Mouse (Mus musculus) layer of hippocampus, adult 18-20 months (tissue): Measurements from ENCODE around the gene Ankrd53. TPM values are rescaled to one million over a fixed set of nuclear protein-coding genes. Genes with fewer than 3 reads are reported as not detected.

Experiments
- DNase-seq, 2 experiments: peaks; one replicate each; pipeline ENCODE4 v3.0.0; 2022; ENCODE audit warnings: low spot score in 2 of 2
- long read RNA-seq: library from polyadenylated mRNA; stranded (forward); transcript quantifications from one replicate; pipeline ENCODE4 v2.0.0, GENCODE M21; 2021
- total RNA-seq, 2 experiments: library from RNA; stranded (reverse); gene quantifications; 2 replicates each; pipeline ENCODE4 v1.2.3; 2021

The Ankrd53 gene
- not detected for total RNA-seq
- long read RNA-seq, result 0 reads

GRCm38 (mm10) chr6:83762344-83762743 is at the start of gene Ankrd53:
Gene Ankrd53, plus strand, starts transcription at chr6:83762644.
- no peak for DNase-seq

GRCm38 (mm10) chr6:83713271-83714136 is 48.9 kb upstream of the Ankrd53 start:
- DNase-seq, result no peak

GRCm38 (mm10) chr6:83714221-83715123 is 48.0 kb upstream of the Ankrd53 start:
- no peak for DNase-seq

- no peak for DNase-seq
Observed at GRCm38 (mm10) chr6:83715461-83716196, 46.8 kb upstream of the Ankrd53 start.

- no peak for DNase-seq
Observed at GRCm38 (mm10) chr6:83717026-83717425, 45.4 kb upstream of the Ankrd53 start.

GRCm38 (mm10) chr6:83722526-83722925 is 39.9 kb upstream of the Ankrd53 start:
- DNase-seq, result no peak

GRCm38 (mm10) chr6:83727178-83727577 is 35.3 kb upstream of the Ankrd53 start:
- DNase-seq, result no peak

GRCm38 (mm10) chr6:83728488-83728887 is 34.0 kb upstream of the Ankrd53 start:
- DNase-seq, result no peak

GRCm38 (mm10) chr6:83729350-83729970 is 33.0 kb upstream of the Ankrd53 start:
- peak; percentile 36 to 54 for DNase-seq

GRCm38 (mm10) chr6:83731128-83731527 is 31.3 kb upstream of the Ankrd53 start:
- peak in 1 of 2 experiments; percentile 47 for DNase-seq

GRCm38 (mm10) chr6:83737311-83737710 is 25.1 kb upstream of the Ankrd53 start:
- no peak for DNase-seq

GRCm38 (mm10) chr6:83738596-83738995 is 23.8 kb upstream of the Ankrd53 start:
- no peak for DNase-seq

- DNase-seq, result no peak
Observed at GRCm38 (mm10) chr6:83742761-83743160, 19.7 kb upstream of the Ankrd53 start, which contains the start of gene Atp6v1b1. Gene Atp6v1b1, plus strand, starts transcription at chr6:83742990.

- no peak for DNase-seq
Observed at GRCm38 (mm10) chr6:83743212-83743611, 19.2 kb upstream of the Ankrd53 start.

GRCm38 (mm10) chr6:83744126-83744525 is 18.3 kb upstream of the Ankrd53 start:
- DNase-seq, result no peak

- DNase-seq, result no peak
Observed at GRCm38 (mm10) chr6:83744557-83744956, 17.9 kb upstream of the Ankrd53 start.

- no peak for DNase-seq
Observed at GRCm38 (mm10) chr6:83745466-83745865, 17.0 kb upstream of the Ankrd53 start.

- no peak for DNase-seq
Observed at GRCm38 (mm10) chr6:83749286-83749685, 13.2 kb upstream of the Ankrd53 start.

GRCm38 (mm10) chr6:83750171-83750684 is 12.2 kb upstream of the Ankrd53 start:
- DNase-seq, result peak in 1 of 2 experiments; percentile 57

- no peak for DNase-seq
Observed at GRCm38 (mm10) chr6:83756051-83756450, 6.4 kb upstream of the Ankrd53 start.
